Mouse (Mus musculus) frontal cortex, adult (tissue): ENCODE results near the gene Serpina3c.
"Not testable (repeated sequence)": the region's sequence is repeated elsewhere in the genome, so short reads cannot be mapped to it uniquely, and the experiment has no call there.

Experiments
- ATAC-seq: cut with Nextera tagmentation; 2 replicates; pipeline ENCODE4 v1.9.2; 2017; ENCODE audit warnings: mild to moderate bottlenecking, moderate library complexity, mixed read lengths; ENCODE audit not compliant: low TSS enrichment

The Serpina3c gene

GRCm38 (mm10) chr12:104112333-104112732 lies 41.3 kb downstream of the Serpina3c start, which contains the start of gene Serpina3a:
Gene Serpina3a, plus strand, starts transcription at chr12:104112724.
- not testable (repeated sequence) for ATAC-seq

GRCm38 (mm10) chr12:104108507-104108906 lies 45.2 kb downstream of the Serpina3c start:
- no peak for ATAC-seq

DNA sequence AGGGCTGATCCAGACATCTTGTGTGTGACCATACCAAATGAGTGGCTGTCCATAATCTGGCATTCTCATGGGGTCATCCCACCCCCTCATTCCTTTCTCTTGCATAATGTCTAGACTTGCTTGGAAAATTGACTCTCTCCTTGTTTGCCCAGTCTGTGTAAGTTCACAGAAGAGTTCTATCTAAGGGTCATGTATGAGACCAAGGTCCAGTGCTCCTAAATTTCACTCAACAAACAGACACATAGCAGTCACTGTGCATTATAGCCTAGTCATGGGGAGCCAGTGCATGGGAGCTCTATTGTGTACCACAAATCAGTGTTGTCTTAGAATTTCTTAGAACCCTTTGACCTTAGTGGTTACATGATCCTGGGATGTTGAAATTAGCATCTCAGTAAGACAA lies 46.8 kb downstream of the Serpina3c start:
- no peak for ATAC-seq

- no peak for ATAC-seq
Measured at GRCm38 (mm10) chr12:104105847-104106246, 47.8 kb downstream of the Serpina3c start.

DNA sequence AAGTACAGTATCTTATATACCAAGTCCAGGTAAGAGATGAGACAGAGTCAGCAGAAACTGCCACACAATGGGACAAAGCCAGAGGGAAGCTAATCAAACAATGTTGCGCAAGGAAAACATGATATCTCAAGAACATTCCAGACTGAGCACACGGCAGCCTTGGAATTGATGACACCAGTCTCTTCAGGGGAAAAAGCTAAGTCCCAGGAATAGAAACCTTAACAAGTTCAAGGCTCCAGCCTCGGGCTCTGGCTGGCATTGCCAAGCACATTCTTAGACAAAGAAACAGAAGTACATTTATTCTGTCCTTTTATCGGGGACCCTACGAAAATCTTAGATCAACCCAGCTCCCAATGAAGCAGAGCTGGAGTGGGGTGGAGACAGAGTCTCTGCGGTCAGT lies 52.9 kb downstream of the Serpina3c start, which contains the start of gene Serpina5:
Serpina5 (plus strand) TSS at position 346 of the 400 bp plus-strand sequence.
- ATAC-seq: no peak
